Mouse (Mus musculus): ENCODE results near the gene Ninj1. TPM values are rescaled to one million over a fixed set of nuclear protein-coding genes. Genes with fewer than 3 reads are reported as not detected.

The Ninj1 gene
- polyA plus RNA-seq, 1 experiment = 87.5 TPM

- DNase-seq = no peak
- Histone ChIP-seq H3K27me3 (ENCODE audit: control insufficient read depth, insufficient read depth, low read length) (no peaks in the 10 kb centered on the region), H3K27ac (ENCODE audit: insufficient read depth, low read length) (no peak overlapping the region), H3K4me1 (ENCODE audit: control insufficient read depth, insufficient read depth, low read length) (peaks cover 4% of the 10 kb centered on the region), H3K4me3 (replicated peaks; ENCODE audit: insufficient read depth, low read depth, low read length) (no peak overlapping the region)
- 79% methylated on average over 10 of the region's 10 CpGs for WGBS
- TF ChIP-seq CTCF (IDR thresholded peaks at IDR 0.05; ENCODE audit: borderline replicate concordance, insufficient read depth, low read depth, low read length) (no peak), POLR2A (IDR thresholded peaks at IDR 0.05; ENCODE audit: borderline replicate concordance, insufficient read depth, low read length) (no peak)
These were observed 29.1 kb upstream of the Ninj1 start for GRCm38 (mm10) chr13:49158040-49158713.

DNA sequence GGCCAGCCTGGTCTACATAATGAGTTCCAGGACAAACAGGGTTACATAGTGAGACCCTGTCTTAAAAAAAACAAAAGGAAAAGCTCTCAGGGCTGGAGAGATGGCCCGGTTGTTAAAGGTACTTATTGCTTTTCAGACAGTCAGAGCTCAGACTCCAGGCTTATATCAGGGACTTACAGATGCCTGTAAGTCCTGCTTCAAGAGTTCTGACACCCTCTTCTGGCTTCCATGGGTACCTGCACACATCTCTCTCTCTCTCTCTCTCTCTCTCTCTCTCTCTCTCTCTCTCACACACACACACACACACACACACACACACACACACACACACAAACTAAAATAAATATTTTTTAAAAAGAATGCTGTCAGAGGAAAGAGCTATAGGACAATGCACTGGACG is 26.0 kb upstream of the Ninj1 start:
- Histone ChIP-seq H3K27me3 (ENCODE audit: control insufficient read depth, insufficient read depth, low read length) (no peaks in the 10 kb centered on the region), H3K27ac (ENCODE audit: insufficient read depth, low read length) (no peak overlapping the region), H3K4me1 (ENCODE audit: control insufficient read depth, insufficient read depth, low read length) (peaks cover 4% of the 10 kb centered on the region), H3K4me3 (replicated peaks; ENCODE audit: insufficient read depth, low read depth, low read length) (no peak overlapping the region)
- WGBS = 83% methylated on average over 2 of the region's 2 CpGs
- TF ChIP-seq CTCF (IDR thresholded peaks at IDR 0.05; ENCODE audit: borderline replicate concordance, insufficient read depth, low read depth, low read length) = no peak
- TF ChIP-seq POLR2A (IDR thresholded peaks at IDR 0.05; ENCODE audit: borderline replicate concordance, insufficient read depth, low read length) = no peak
- DNase-seq = no peak

DNA sequence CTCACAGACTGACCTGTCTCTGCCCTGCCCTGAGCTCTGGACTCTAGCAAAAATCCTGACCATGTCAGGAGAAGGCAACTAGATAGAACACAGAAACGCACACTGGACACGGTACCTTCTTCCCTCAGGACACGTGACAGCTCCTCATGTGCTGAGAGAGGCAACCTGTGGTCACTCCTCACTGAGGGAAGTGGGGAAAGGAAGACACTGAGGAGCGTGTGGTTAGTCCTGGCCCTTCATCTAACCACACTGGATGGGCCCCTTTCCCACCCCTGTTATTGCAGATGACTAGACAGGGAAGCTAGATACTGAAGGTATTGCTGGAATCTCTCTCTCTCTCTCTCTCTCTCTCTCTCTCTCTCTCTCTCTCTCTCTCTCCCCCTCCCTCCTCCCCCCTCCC is 24.6 kb upstream of the Ninj1 start:
- Histone ChIP-seq H3K27ac (ENCODE audit: insufficient read depth, low read length) (no peak overlapping the region), H3K4me1 (ENCODE audit: control insufficient read depth, insufficient read depth, low read length) (peaks cover 6% of the 10 kb centered on the region), H3K27me3 (ENCODE audit: control insufficient read depth, insufficient read depth, low read length) (no peaks in the 10 kb centered on the region), H3K4me3 (replicated peaks; ENCODE audit: insufficient read depth, low read depth, low read length) (no peak overlapping the region)
- 67% methylated on average over 4 of the region's 4 CpGs for WGBS
- TF ChIP-seq POLR2A (IDR thresholded peaks at IDR 0.05; ENCODE audit: borderline replicate concordance, insufficient read depth, low read length) = no peak
- TF ChIP-seq CTCF (IDR thresholded peaks at IDR 0.05; ENCODE audit: borderline replicate concordance, insufficient read depth, low read depth, low read length) = no peak
- DNase-seq = no peak

DNA sequence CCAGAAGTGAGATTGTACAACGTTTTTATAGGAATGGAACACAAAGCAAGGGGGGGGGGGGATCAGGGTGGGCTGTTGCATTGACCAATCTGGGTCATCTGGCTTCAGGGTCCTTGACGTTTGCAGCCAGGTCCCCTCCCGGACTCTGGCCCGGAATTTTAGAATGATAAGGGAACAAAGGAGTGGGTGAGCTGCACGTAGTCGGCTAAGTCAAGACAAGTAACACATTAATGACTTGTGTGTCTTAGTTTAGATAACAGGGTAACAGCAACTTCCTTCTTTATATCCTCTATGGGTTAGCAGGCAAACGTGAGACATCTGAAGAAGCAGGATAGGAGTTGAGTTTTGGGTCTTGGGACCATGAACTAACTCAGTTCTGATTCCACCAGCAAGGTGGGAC is 23.6 kb upstream of the Ninj1 start:
- Histone ChIP-seq H3K4me3 (replicated peaks; ENCODE audit: insufficient read depth, low read depth, low read length) (no peak overlapping the region), H3K27ac (ENCODE audit: insufficient read depth, low read length) (no peak overlapping the region), H3K27me3 (ENCODE audit: control insufficient read depth, insufficient read depth, low read length) (no peaks in the 10 kb centered on the region), H3K4me1 (ENCODE audit: control insufficient read depth, insufficient read depth, low read length) (peaks cover 6% of the 10 kb centered on the region)
- 86% methylated on average over 7 of the region's 7 CpGs for WGBS
- no peak for TF ChIP-seq CTCF (IDR thresholded peaks at IDR 0.05; ENCODE audit: borderline replicate concordance, insufficient read depth, low read depth, low read length)
- no peak for TF ChIP-seq POLR2A (IDR thresholded peaks at IDR 0.05; ENCODE audit: borderline replicate concordance, insufficient read depth, low read length)
- no peak for DNase-seq

DNA sequence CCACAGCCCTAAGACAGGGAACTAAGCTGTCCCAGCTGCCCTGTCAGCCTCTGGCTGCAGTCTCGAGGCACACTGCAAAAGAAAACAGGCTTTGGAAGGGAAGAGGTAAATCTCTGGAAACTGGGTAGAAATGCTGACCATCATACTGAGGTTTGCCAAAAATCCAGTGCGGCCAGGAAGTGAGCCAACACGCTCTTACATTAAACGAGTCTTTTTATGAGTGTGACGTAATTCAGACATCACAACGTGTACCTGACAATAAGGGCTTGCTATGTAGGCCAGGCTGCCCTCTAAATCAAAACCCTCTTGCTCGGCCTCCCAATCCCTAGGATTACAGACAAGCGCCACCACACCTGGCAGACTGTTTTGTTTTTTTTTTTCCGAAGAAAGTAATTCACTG is 20.2 kb upstream of the Ninj1 start:
- Histone ChIP-seq H3K27ac (ENCODE audit: insufficient read depth, low read length) (no peak overlapping the region), H3K4me1 (ENCODE audit: control insufficient read depth, insufficient read depth, low read length) (peaks cover 24% of the 10 kb centered on the region), H3K4me3 (replicated peaks; ENCODE audit: insufficient read depth, low read depth, low read length) (no peak overlapping the region), H3K27me3 (ENCODE audit: control insufficient read depth, insufficient read depth, low read length) (no peaks in the 10 kb centered on the region)
- TF ChIP-seq POLR2A (IDR thresholded peaks at IDR 0.05; ENCODE audit: borderline replicate concordance, insufficient read depth, low read length) = no peak
- no peak for TF ChIP-seq CTCF (IDR thresholded peaks at IDR 0.05; ENCODE audit: borderline replicate concordance, insufficient read depth, low read depth, low read length)
- DNase-seq = no peak
- 64% methylated on average over 9 of the region's 9 CpGs for WGBS

- no peak overlapping the region for H3K27ac ChIP-seq (ENCODE audit: insufficient read depth, low read length)
- WGBS = 33% methylated on average over 17 of the region's 17 CpGs
- TF ChIP-seq CTCF (IDR thresholded peaks at IDR 0.05; ENCODE audit: borderline replicate concordance, insufficient read depth, low read depth, low read length) = peak; percentile 93
- TF ChIP-seq POLR2A (IDR thresholded peaks at IDR 0.05; ENCODE audit: borderline replicate concordance, insufficient read depth, low read length) = no peak
- no peaks in the 10 kb centered on the region for H3K27me3 ChIP-seq (ENCODE audit: control insufficient read depth, insufficient read depth, low read length)
- peaks cover 29% of the 10 kb centered on the region for H3K4me1 ChIP-seq (ENCODE audit: control insufficient read depth, insufficient read depth, low read length)
- H3K4me3 ChIP-seq (replicated peaks; ENCODE audit: insufficient read depth, low read depth, low read length) = no peak overlapping the region
- DNase-seq = peak; percentile 92 to 98
These were observed 17.7 kb upstream of the Ninj1 start for GRCm38 (mm10) chr13:49169448-49170207.

- WGBS = 94% methylated on average over 11 of the region's 11 CpGs
These were observed 16.7 kb upstream of the Ninj1 start for GRCm38 (mm10) chr13:49170623-49171022.

DNA sequence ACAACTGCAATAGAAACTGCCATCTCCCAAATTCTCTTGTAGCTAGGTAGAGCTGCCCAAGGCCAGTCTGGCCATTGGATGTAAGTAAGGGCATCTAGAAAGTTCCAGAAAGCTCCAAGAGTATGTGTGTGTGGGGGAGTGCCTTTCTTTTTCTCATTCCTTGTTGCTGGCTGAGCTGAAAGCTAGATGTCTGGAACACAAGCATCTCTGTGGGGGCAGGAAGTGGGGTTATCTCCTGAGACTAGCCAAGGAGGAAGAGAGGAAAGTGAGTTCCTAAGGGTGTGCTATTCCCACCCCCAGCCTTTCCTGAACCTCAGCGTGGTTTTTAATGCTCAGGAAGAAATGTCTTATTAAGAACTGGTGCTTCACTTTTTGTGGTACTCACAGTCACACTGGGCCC is 15.6 kb upstream of the Ninj1 start:
- TF ChIP-seq POLR2A (IDR thresholded peaks at IDR 0.05; ENCODE audit: borderline replicate concordance, insufficient read depth, low read length) = no peak
- TF ChIP-seq CTCF (IDR thresholded peaks at IDR 0.05; ENCODE audit: borderline replicate concordance, insufficient read depth, low read depth, low read length) = no peak
- WGBS = 40% methylated on average over 1 of the region's 1 CpGs
- peak overlapping the region; percentile 71 for H3K27ac ChIP-seq (ENCODE audit: insufficient read depth, low read length)

More at GRCm38 (mm10) chr13:49170623-49171022, 16.7 kb upstream of the Ninj1 start:
- DNase-seq = no peak
- Histone ChIP-seq H3K27me3 (ENCODE audit: control insufficient read depth, insufficient read depth, low read length) (no peaks in the 10 kb centered on the region), H3K4me3 (replicated peaks; ENCODE audit: insufficient read depth, low read depth, low read length) (no peak overlapping the region), H3K27ac (ENCODE audit: insufficient read depth, low read length) (no peak overlapping the region), H3K4me1 (ENCODE audit: control insufficient read depth, insufficient read depth, low read length) (peaks cover 29% of the 10 kb centered on the region)
- TF ChIP-seq POLR2A (IDR thresholded peaks at IDR 0.05; ENCODE audit: borderline replicate concordance, insufficient read depth, low read length) = no peak
- TF ChIP-seq CTCF (IDR thresholded peaks at IDR 0.05; ENCODE audit: borderline replicate concordance, insufficient read depth, low read depth, low read length) = no peak

More for the DNA sequence above, 15.6 kb upstream of the Ninj1 start:
- no peaks in the 10 kb centered on the region for H3K27me3 ChIP-seq (ENCODE audit: control insufficient read depth, insufficient read depth, low read length)
- no peak overlapping the region for H3K4me3 ChIP-seq (replicated peaks; ENCODE audit: insufficient read depth, low read depth, low read length)
- DNase-seq = no peak
- peaks cover 29% of the 10 kb centered on the region for H3K4me1 ChIP-seq (ENCODE audit: control insufficient read depth, insufficient read depth, low read length)

All from cerebellum, adult 2 months (tissue).